Mouse (Mus musculus): ENCODE data around the gene Defa31. TPM values are rescaled to one million over a fixed set of nuclear protein-coding genes. Genes with fewer than 3 reads are reported as not detected.
"Not testable (repeated sequence)": the region's sequence is repeated elsewhere in the genome, so short reads cannot be mapped to it uniquely, and the experiment has no call there.

Defa31 gene
- polyA plus RNA-seq (2011; ENCODE audit: insufficient read length, low read depth, missing spikeins): not detected in 2 replicates

DNA sequence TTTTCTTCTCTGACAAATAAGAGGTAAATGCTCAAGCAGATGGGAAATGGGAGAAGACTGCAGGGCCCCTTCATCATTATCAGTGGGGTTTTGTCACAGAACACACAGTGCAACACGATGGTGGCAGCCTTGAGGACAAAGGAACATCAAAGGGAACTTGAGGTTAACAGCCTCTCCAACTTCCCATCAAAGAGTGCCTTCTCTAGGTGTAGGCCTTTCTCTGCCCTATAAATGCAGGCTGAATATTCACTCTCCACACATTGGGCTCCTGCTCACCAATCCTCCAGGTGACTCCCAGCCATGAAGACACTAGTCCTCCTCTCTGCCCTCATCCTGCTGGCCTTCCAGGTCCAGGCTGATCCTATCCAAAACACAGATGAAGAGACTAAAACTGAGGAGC lies at the start of gene Defa31:
Gene Defa31, plus strand, starts transcription at position 301 of the 400 bp plus-strand sequence.
- H3K4me1 ChIP-seq (ENCODE audit: control insufficient read depth, insufficient read depth, low read length); H3K27ac ChIP-seq (ENCODE audit: insufficient read depth, low read length); H3K4me3 ChIP-seq (ENCODE audit: insufficient read depth, low read length): not testable (repeated sequence)

DNA sequence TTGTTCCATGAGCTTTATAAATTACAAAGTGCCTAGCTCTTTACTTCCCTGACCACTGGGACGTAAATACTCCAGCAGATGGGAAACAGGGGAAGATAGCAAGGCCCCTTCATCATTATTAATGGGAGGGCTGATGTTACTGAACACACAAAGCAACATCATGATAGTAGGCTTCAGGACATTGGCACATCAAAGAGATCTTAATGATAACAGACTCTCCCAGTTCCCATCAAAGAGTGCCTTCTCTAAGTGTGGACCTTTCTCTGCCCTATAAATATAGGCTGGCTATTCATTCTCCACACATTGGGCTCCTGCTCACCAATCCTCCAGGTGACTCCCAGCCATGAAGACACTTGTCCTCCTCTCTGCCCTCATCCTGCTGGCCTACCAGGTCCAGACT lies 29.4 kb upstream of the Defa31 start, which contains the start of gene Defa22:
Gene Defa22, plus strand, starts transcription at position 301 of the 400 bp plus-strand sequence.
- not testable (repeated sequence) for H3K27ac ChIP-seq (ENCODE audit: insufficient read depth, low read length); H3K4me1 ChIP-seq (ENCODE audit: control insufficient read depth, insufficient read depth, low read length); H3K4me3 ChIP-seq (ENCODE audit: insufficient read depth, low read length)

DNA sequence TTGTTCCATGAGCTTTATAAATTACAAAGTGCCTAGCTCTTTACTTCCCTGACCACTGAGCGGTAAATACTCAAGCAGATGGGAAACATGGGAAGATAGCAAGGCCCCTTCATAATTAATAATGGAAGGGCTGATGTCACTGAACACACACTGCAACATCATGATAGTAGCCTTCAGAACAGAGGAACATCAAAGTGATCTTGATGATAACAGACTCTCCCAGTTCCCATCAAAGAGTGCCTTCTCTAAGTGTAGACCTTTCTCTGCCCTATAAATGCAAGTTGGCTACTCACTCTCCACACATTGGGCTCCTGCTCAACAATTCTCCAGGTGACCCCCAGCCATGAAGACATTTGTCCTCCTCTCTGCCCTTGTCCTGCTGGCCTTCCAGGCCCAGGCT lies 9.8 kb downstream of the Defa31 start, which contains the start of gene Gm15293:
Gene Gm15293, plus strand, starts transcription at position 301 of the 400 bp plus-strand sequence.
- H3K27ac ChIP-seq (ENCODE audit: insufficient read depth, low read length); H3K4me3 ChIP-seq (ENCODE audit: insufficient read depth, low read length); H3K4me1 ChIP-seq (ENCODE audit: control insufficient read depth, insufficient read depth, low read length): not testable (repeated sequence)

Other genes with a start within 250 kb of the Defa31 start
- gene AY761185, start 246.9 kb upstream of the Defa31 start, polyA plus RNA-seq (2011; ENCODE audit: insufficient read length, low read depth, missing spikeins): not detected in 2 replicates
- not detected in 2 replicates for gene Defa21, start 166.1 kb upstream of the Defa31 start, polyA plus RNA-seq (2011; ENCODE audit: insufficient read length, low read depth, missing spikeins)
- gene Defa23, start 136.6 kb upstream of the Defa31 start, polyA plus RNA-seq (2011; ENCODE audit: insufficient read length, low read depth, missing spikeins): not detected in 2 replicates
- not detected in 2 replicates for gene Defa35, start 126.6 kb upstream of the Defa31 start, polyA plus RNA-seq (2011; ENCODE audit: insufficient read length, low read depth, missing spikeins)
- not detected in 2 replicates for gene Defa25, start 107.2 kb upstream of the Defa31 start, polyA plus RNA-seq (2011; ENCODE audit: insufficient read length, low read depth, missing spikeins)
- not detected in 2 replicates for gene Gm14851, start 95.6 kb upstream of the Defa31 start, polyA plus RNA-seq (2011; ENCODE audit: insufficient read length, low read depth, missing spikeins)
- not detected in 2 replicates for gene Defa30, start 57.0 kb upstream of the Defa31 start, polyA plus RNA-seq (2011; ENCODE audit: insufficient read length, low read depth, missing spikeins)
- not detected in 2 replicates for gene Defa22, start 29.3 kb upstream of the Defa31 start, polyA plus RNA-seq (2011; ENCODE audit: insufficient read length, low read depth, missing spikeins)
- gene Gm15293, start 9.9 kb downstream of the Defa31 start, polyA plus RNA-seq (2011; ENCODE audit: insufficient read length, low read depth, missing spikeins): not detected in 2 replicates
- gene Gm15292, start 58.1 kb downstream of the Defa31 start, polyA plus RNA-seq (2011; ENCODE audit: insufficient read length, low read depth, missing spikeins): not detected in 2 replicates
- not detected in 2 replicates for gene Defa27, start 123.9 kb downstream of the Defa31 start, polyA plus RNA-seq (2011; ENCODE audit: insufficient read length, low read depth, missing spikeins)
- not detected in 2 replicates for gene Defa29, start 135.4 kb downstream of the Defa31 start, polyA plus RNA-seq (2011; ENCODE audit: insufficient read length, low read depth, missing spikeins)
- not detected in 2 replicates for gene Defa2, start 186.9 kb downstream of the Defa31 start, polyA plus RNA-seq (2011; ENCODE audit: insufficient read length, low read depth, missing spikeins)
- gene Defa33, start 200.2 kb downstream of the Defa31 start, polyA plus RNA-seq (2011; ENCODE audit: insufficient read length, low read depth, missing spikeins): not detected in 2 replicates
- gene Defa36, start 235.8 kb downstream of the Defa31 start, polyA plus RNA-seq (2011; ENCODE audit: insufficient read length, low read depth, missing spikeins): not detected in 2 replicates

Measured in embryonic fibroblast, embryonic 13.5 days (primary cell).